Mouse (Mus musculus) forebrain, embryonic 13.5 days (tissue): Measurements from ENCODE around the gene Abcc2. TPM values are rescaled to one million over a fixed set of nuclear protein-coding genes. Genes with fewer than 3 reads are reported as not detected.

Source experiments
- ATAC-seq: fragments of 200-750 bp; cut with Nextera tagmentation; 2 replicates; pipeline ENCODE4 v1.8.0; 2017
- H3K27ac ChIP-seq: fragments of 300-500 bp; sonication (generic); 2 replicates; pipeline ENCODE4 v1.5.1; 2015; ENCODE audit warnings: inconsistent platforms, mild to moderate bottlenecking, moderate library complexity
- H3K27me3 ChIP-seq: fragments of 300-500 bp; sonication (generic); 2 replicates; pipeline ENCODE4 v1.6.1; 2015; ENCODE audit warnings: mild to moderate bottlenecking, inconsistent platforms
- H3K36me3 ChIP-seq: fragments of 300-500 bp; sonication (generic); 2 replicates; pipeline ENCODE4 v1.6.1; 2015; ENCODE audit warnings: mild to moderate bottlenecking, inconsistent platforms; ENCODE audit not compliant: poor library complexity, severe bottlenecking
- H3K4me1 ChIP-seq: fragments of 300-500 bp; sonication (generic); 2 replicates; pipeline ENCODE4 v1.6.1; 2015; ENCODE audit warnings: inconsistent platforms
- H3K4me2 ChIP-seq: fragments of 300-500 bp; sonication (generic); 2 replicates; pipeline ENCODE4 v1.6.1; 2015; ENCODE audit warnings: inconsistent platforms, mild to moderate bottlenecking, moderate library complexity
- H3K4me3 ChIP-seq: fragments of 300-500 bp; sonication (generic); 2 replicates; pipeline ENCODE4 v1.5.1; 2015; ENCODE audit warnings: mild to moderate bottlenecking, inconsistent platforms
- H3K9ac ChIP-seq: fragments of 300-500 bp; sonication (generic); 2 replicates; pipeline ENCODE4 v1.6.1; 2015; ENCODE audit warnings: mild to moderate bottlenecking, inconsistent platforms
- H3K9me3 ChIP-seq: fragments of 300-500 bp; sonication (generic); replicated peaks from 2 replicates; pipeline ENCODE4 v1.6.1; 2016; ENCODE audit warnings: inconsistent platforms
- WGBS: fragments of 180-500 bp; shearing (Covaris S2); methylation state at CpG from one replicate; pipeline ENCODE4 v1.1.7; 2015; 5-methylcytosine and 5-hydroxymethylcytosine counted together
- polyA plus RNA-seq: library from polyadenylated mRNA; unstranded; fragments of >200 nt; fragmentation: Nextera tagmentation; extraction: Ambion mirVana; gene quantifications from 2 replicates; pipeline ENCODE4 v1.2.1, GENCODE M21; 2015

Gene Abcc2
- polyA plus RNA-seq, 1 experiment from 2014 or later = not detected

- WGBS = 76% methylated on average over 2 of the region's 2 CpGs
- H3K4me1 ChIP-seq = peaks cover 9% of the 10 kb centered on the region
- no peak for ATAC-seq
Measured at GRCm38 (mm10) chr19:43887725-43888124, 105.7 kb downstream of the Abcc2 start.

More at GRCm38 (mm10) chr19:43887725-43888124, 105.7 kb downstream of the Abcc2 start:
- Histone ChIP-seq H3K9ac (no peak overlapping the region), H3K9me3 (no peaks in the 10 kb centered on the region), H3K27ac (no peak overlapping the region), H3K4me2 (no peak overlapping the region), H3K36me3 (no peaks in the 10 kb centered on the region), H3K4me3 (no peak overlapping the region), H3K27me3 (no peaks in the 10 kb centered on the region)

Other genes starting within 250 kb of the Abcc2 start
- gene Nkx2-3, start 169.9 kb upstream of the Abcc2 start, polyA plus RNA-seq = 4.8 and 5.2 TPM in 2 replicates
- gene Slc25a28, start 107.3 kb upstream of the Abcc2 start, polyA plus RNA-seq = 14.4 and 16.2 TPM in 2 replicates
- gene Entpd7, start 92.5 kb upstream of the Abcc2 start, polyA plus RNA-seq = 7.4 and 8.3 TPM in 2 replicates
- gene Cutc, start 29.2 kb upstream of the Abcc2 start, polyA plus RNA-seq = 9.6 and 10.4 TPM in 2 replicates
- 13.1 and 13.5 TPM in 2 replicates for gene Cox15, start 29.2 kb upstream of the Abcc2 start, polyA plus RNA-seq
- gene Dnmbp, start 158.0 kb downstream of the Abcc2 start, polyA plus RNA-seq = 11.6 and 12.4 TPM in 2 replicates
- gene Cpn1, start 204.4 kb downstream of the Abcc2 start, polyA plus RNA-seq = 0.32 and 0.37 TPM in 2 replicates
- gene Cyp2c23, start 247.0 kb downstream of the Abcc2 start, polyA plus RNA-seq = 0.16 TPM in 1 of 2 replicates, not detected in the other